Mouse (Mus musculus) neural tube, embryonic 13.5 days (tissue): Measurements from ENCODE around the gene Hoxd10. TPM values are rescaled to one million over a fixed set of nuclear protein-coding genes. Genes with fewer than 3 reads are reported as not detected.
A peak's percentile ranks its signal among the peaks of the same experiment; 100 is the strongest.

Source experiments
- ATAC-seq: fragments of 200-750 bp; cut with Nextera tagmentation; 2 replicates; pipeline ENCODE4 v1.8.0; 2017; ENCODE audit warnings: low read depth, mild to moderate bottlenecking, moderate TSS enrichment, moderate library complexity
- H3K27ac ChIP-seq: fragments of 300-500 bp; sonication (generic); replicated peaks from 2 replicates; pipeline ENCODE4 v1.5.1; 2015; ENCODE audit warnings: moderate library complexity, mild to moderate bottlenecking, inconsistent platforms
- H3K27me3 ChIP-seq: fragments of 300-500 bp; sonication (generic); 2 replicates; pipeline ENCODE4 v1.6.1; 2015; ENCODE audit warnings: mild to moderate bottlenecking, inconsistent platforms
- H3K36me3 ChIP-seq: fragments of 300-500 bp; sonication (generic); 2 replicates; pipeline ENCODE4 v1.6.1; 2015; ENCODE audit warnings: mild to moderate bottlenecking, inconsistent platforms
- H3K4me1 ChIP-seq: fragments of 300-500 bp; sonication (generic); replicated peaks from 2 replicates; pipeline ENCODE4 v1.6.1; 2015; ENCODE audit warnings: inconsistent platforms
- H3K4me2 ChIP-seq: fragments of 300-500 bp; sonication (generic); 2 replicates; pipeline ENCODE4 v1.6.1; 2015; ENCODE audit warnings: inconsistent platforms, mild to moderate bottlenecking, moderate library complexity
- H3K4me3 ChIP-seq: fragments of 300-500 bp; sonication (generic); 2 replicates; pipeline ENCODE4 v1.5.1; 2015; ENCODE audit warnings: mild to moderate bottlenecking, inconsistent platforms
- H3K9ac ChIP-seq: fragments of 300-500 bp; sonication (generic); 2 replicates; pipeline ENCODE4 v1.6.1; 2015; ENCODE audit warnings: moderate library complexity, mild to moderate bottlenecking, inconsistent platforms
- H3K9me3 ChIP-seq: fragments of 300-500 bp; sonication (generic); 2 replicates; pipeline ENCODE4 v1.6.1; 2016; ENCODE audit warnings: inconsistent platforms
- WGBS: fragments of 180-500 bp; shearing (Covaris S2); methylation state at CpG from one replicate; pipeline ENCODE4 v1.1.7; 2015; 5-methylcytosine and 5-hydroxymethylcytosine counted together
- polyA plus RNA-seq: library from polyadenylated mRNA; unstranded; fragments of >200 nt; fragmentation: Nextera tagmentation; extraction: Ambion mirVana; gene quantifications from 2 replicates; pipeline ENCODE4 v1.2.1, GENCODE M21; 2015

Hoxd10 gene
- polyA plus RNA-seq, 1 experiment from 2014 or later, result 132 TPM

DNA sequence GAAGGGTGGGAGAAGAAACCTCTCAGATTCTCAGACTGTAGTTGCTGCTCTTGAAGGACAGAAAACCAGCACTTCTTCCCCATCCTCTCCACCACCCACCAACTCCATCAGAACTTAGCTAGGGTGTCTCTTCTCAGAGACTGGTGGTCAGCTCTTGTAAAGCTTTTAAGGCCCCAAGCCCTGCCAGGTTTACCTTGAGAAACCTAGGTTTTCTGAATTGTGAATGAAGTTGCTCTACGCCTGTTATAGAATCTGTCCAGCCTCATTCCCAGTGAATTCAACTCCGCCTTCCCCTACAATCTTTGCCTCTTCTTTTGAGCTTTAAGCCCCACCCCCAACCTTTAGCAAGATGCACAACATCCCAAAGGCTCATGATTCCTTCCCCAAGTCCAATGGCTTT is 14.6 kb upstream of the Hoxd10 start:
- Histone ChIP-seq H3K36me3 (no peaks in the 10 kb centered on the region), H3K9ac (no peak overlapping the region), H3K27me3 (peaks cover 100% of the 10 kb centered on the region), H3K4me3 (no peak overlapping the region), H3K9me3 (no peaks in the 10 kb centered on the region), H3K27ac (no peak overlapping the region), H3K4me2 (no peak overlapping the region; the same call in 1 of the 2 replicates), H3K4me1 (peaks cover 12% of the 10 kb centered on the region)
- ATAC-seq, result no peak
- WGBS, result 13% methylated on average over 2 of the region's 2 CpGs

DNA sequence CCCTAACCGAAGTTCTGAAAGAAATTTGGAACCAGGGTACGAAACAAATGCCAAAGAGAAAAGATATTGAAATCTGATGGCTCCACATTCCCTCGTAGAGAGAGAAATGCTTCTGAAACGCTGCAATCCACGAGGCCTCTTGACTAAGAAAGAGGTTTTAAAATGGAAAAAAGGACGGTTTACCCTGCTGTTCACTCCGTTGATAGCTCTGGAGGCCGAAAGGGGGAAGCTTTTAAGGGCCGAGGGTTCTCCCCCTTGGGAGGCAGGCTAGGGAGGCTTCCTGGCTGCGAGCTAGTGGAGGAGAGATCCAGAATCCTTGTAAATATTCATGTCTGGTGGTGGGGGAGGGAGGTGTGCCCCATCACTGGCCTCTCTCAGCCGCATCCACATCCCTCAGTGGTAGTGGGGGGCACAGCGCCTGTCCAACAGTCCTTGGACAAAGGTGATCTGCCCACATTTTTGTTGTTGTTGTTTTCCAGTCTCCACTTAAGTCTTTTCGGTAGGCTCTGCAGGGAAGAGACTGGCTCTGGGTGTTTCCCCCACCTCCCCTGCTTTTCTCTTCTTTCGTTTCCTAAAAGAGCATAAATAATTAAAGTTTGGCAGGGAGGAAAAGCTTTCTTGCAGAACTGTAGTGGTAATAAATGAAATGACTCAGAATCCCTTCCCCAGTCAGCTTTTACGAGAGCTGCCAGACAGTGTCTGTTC is 12.7 kb upstream of the Hoxd10 start, which contains the start of gene Hoxd11:
TSS of gene Hoxd11 (plus strand) at position 667 of the 705 bp plus-strand sequence.
- H3K36me3 ChIP-seq, result no peaks in the 10 kb centered on the region
- peaks cover 15% of the 10 kb centered on the region for H3K4me1 ChIP-seq
- peaks cover 99% of the 10 kb centered on the region for H3K27me3 ChIP-seq
- WGBS, result 2% methylated on average over 15 of the region's 15 CpGs
- peak within 1 kb of the TSS; percentile 82 for H3K27ac ChIP-seq
- peak within 1 kb of the TSS; percentile 42 for H3K4me3 ChIP-seq
- H3K9ac ChIP-seq, result peak within 1 kb of the TSS; percentile 75
- peak within 1 kb of the TSS; percentile 44 for H3K4me2 ChIP-seq
- no peaks in the 10 kb centered on the region for H3K9me3 ChIP-seq
- no peak for ATAC-seq

DNA sequence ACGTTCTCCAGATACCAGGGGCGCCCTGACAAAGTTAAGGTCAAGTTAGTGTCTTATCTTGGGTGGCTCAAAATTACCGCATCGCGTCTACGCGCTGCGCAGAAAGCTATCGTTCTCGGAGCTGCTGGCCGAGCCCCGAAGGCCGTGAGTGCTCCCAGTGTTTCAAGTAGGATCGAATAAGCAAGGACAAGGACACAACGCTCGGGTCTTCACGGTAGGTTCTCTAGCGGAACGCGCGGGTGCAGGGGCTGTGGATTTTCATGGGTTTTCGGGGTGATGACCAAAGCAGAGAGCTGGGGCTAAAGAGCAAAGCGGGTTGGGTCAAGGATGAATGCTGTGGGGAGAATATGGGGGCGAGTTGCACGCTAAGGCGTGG is 12.1 kb upstream of the Hoxd10 start:
- H3K27me3 ChIP-seq, result peaks cover 99% of the 10 kb centered on the region
- peak overlapping the region; percentile 44 for H3K4me2 ChIP-seq
- peak overlapping the region; percentile 82 for H3K27ac ChIP-seq
- no peak for ATAC-seq
- no peaks in the 10 kb centered on the region for H3K36me3 ChIP-seq
- H3K9ac ChIP-seq, result peak overlapping the region; percentile 75
- peaks cover 15% of the 10 kb centered on the region for H3K4me1 ChIP-seq
- H3K4me3 ChIP-seq, result peak overlapping the region; percentile 42
- H3K9me3 ChIP-seq, result no peaks in the 10 kb centered on the region
- under 1% methylated on average over 26 of the region's 26 CpGs for WGBS

DNA sequence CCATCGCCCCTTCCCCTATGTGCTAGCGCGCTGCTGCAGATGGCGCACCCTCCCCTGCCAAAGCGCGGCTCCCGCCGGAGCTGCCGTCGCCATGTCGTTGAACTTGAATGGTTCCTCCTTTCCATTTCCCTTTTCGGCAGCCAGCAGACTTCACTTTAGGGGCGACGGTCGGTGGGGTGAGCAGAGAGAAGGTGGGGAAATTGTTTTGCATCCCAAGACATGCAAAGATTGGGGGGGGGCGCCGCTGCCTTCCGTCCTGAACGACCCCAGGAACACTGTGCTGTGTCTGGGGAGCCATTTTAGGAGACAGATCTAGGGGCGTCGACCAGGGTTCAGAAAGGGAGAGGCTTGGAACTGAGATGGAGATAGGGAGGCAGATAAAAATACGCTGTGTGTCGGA is 11.7 kb upstream of the Hoxd10 start:
- Histone ChIP-seq H3K9me3 (no peaks in the 10 kb centered on the region), H3K9ac (peak overlapping the region; percentile 75), H3K27me3 (peaks cover 99% of the 10 kb centered on the region), H3K4me3 (peak overlapping the region; percentile 42), H3K36me3 (no peaks in the 10 kb centered on the region), H3K27ac (peak overlapping the region; percentile 82), H3K4me2 (peak overlapping the region; percentile 44), H3K4me1 (peaks cover 15% of the 10 kb centered on the region)
- under 1% methylated on average over 23 of the region's 23 CpGs for WGBS
- no peak for ATAC-seq

DNA sequence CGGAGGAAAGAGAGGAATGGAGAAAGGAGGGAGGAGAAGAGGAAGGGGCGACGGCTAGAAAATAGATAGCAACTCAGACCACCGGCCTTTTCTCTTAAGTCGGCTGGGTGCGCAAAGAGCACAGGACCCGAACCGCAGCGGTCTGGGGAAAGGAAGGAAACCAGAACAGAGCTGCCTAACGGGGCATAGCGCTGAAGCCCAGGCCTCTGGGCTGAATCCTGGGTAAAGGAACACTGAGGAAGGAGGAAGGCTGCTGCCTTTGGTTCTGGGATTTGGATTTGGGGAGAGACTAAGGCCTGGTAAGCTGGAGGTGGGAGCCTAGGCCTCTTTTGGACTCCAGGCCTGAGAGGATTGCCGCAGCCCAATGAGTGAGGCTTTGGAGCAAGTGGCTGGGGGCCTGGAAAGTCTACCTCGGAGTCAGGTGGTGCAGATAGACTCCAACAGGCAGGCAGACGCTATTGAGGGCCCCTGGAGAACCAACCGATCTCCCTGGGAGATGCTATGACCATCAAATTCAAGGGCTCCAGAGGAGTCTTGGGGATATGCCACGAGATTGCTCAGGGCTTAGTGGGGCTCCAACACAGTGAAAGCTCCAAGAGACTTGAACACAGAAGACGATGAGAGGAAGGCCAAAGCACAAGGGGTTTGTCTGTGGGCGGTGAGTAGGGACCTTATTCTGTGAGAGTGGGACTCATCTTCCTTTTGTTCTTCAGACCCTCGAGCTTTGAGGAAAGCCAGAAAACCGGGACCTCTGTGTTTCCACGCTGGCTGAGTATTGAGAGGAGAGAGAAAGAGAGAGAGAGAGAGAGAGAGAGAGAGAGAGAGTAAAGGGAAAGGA is 10.9 kb upstream of the Hoxd10 start:
- no peaks in the 10 kb centered on the region for H3K9me3 ChIP-seq
- peak overlapping the region; percentile 44 for H3K4me2 ChIP-seq
- WGBS, result under 1% methylated on average over 21 of the region's 21 CpGs
- H3K9ac ChIP-seq, result peak overlapping the region; percentile 75
- H3K27me3 ChIP-seq, result peaks cover 99% of the 10 kb centered on the region
- ATAC-seq, result no peak
- no peaks in the 10 kb centered on the region for H3K36me3 ChIP-seq
- H3K27ac ChIP-seq, result peak overlapping the region; percentile 82
- peaks cover 12% of the 10 kb centered on the region for H3K4me1 ChIP-seq
- H3K4me3 ChIP-seq, result peak overlapping the region; percentile 42

DNA sequence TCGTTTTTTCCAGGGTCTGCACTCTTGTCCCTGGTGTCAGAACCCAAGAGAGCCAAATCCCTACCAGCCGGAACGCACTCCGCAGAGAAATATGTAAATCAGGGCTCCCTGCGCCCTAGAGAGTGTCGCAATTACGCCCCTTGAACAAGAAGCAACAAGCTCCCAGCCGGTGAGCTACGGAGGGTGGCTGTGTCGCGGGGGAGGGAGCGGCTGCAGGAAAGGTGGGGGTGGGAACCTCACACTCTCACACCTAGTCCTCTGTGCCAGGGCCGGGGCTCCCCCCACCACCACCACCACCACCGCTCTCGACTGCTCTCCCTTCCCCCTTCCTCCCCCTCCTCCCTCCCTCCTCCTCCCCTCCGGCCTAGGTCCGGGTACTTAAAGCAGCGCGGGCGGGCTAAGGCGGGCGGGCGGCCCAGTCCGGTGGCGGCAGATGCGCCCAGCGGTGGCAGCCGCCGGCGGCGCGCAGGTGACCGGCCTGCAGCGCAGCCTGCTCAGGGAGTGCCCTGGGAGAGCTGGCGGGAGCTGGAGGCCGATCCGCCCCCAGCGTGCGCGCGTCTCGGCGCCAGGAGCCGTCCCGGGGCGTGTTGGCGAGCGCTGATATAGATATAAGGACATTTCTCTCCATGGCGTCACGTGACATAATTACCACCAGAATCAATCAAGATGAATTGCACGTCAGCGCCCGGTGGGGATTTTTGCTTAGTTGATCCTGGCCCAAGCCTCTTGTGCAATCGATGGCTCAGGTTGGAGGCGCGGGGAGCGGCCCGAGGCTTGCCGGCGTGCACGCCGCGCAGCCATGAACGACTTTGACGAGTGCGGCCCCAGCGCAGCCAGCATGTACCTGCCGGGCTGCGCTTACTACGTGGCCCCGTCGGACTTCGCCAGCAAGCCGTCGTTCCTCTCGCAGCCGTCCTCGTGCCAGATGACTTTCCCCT is 9.9 kb upstream of the Hoxd10 start:
- Histone ChIP-seq H3K9me3 (no peaks in the 10 kb centered on the region), H3K36me3 (no peaks in the 10 kb centered on the region), H3K9ac (peak overlapping the region; percentile 75), H3K4me1 (peaks cover 12% of the 10 kb centered on the region), H3K27me3 (peaks cover 96% of the 10 kb centered on the region), H3K27ac (peak overlapping the region; percentile 82), H3K4me2 (peak overlapping the region; percentile 44), H3K4me3 (peak overlapping the region; percentile 42)
- ATAC-seq, result peak; percentile 47
- WGBS, result under 1% methylated on average over 78 of the region's 78 CpGs

DNA sequence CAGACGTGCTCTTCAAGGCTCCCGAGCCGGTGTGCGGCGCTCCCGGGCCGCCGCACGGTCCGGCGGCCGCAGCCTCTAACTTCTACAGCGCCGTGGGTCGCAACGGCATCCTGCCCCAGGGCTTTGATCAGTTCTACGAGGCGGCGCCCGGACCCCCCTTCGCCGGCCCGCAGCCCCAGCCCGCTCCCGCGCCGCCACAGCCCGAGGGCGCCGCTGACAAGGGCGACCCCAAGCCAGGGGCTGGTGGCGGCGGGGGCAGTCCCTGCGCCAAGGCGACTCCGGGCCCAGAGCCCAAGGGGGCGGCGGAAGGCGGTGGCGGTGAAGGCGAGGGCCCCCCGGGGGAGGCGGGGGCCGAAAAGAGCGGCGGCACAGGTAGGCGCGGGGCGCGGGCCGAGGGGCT is 8.9 kb upstream of the Hoxd10 start:
- Histone ChIP-seq H3K9me3 (no peaks in the 10 kb centered on the region), H3K27ac (peak overlapping the region; percentile 82), H3K36me3 (no peaks in the 10 kb centered on the region), H3K4me1 (peaks cover 12% of the 10 kb centered on the region), H3K9ac (peak overlapping the region; percentile 75), H3K4me3 (peak overlapping the region; percentile 42), H3K4me2 (peak overlapping the region; percentile 44), H3K27me3 (peaks cover 96% of the 10 kb centered on the region)
- under 1% methylated on average over 37 of the region's 51 CpGs for WGBS
- no peak for ATAC-seq

DNA sequence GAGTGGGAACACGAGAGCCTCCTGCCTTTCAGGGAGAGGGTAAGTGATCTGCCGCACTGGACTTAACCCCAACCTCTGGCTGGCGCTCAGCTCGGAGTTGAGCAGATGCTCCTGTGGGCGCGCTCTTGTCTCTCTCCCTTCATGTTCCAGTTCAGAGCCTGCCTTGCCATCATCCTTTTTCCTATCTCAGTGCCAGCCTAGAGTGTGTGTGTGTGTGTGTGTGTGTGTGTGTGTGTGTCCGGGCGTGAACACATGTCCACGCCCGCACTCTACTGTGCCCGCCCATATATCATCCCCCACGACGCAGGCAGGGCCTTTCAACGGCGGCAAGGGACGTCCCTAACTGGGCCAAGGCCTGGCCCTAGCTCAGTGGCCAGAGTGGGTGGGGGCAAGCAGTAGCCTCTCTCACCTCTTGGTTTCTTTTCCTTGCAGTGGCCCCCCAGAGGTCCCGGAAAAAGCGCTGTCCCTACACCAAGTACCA is 8.2 kb upstream of the Hoxd10 start:
- H3K4me3 ChIP-seq, result peak overlapping the region; percentile 42
- under 1% methylated on average over 18 of the region's 18 CpGs for WGBS
- H3K27me3 ChIP-seq, result peaks cover 96% of the 10 kb centered on the region
- H3K4me2 ChIP-seq, result peak overlapping the region; percentile 44
- H3K9ac ChIP-seq, result peak overlapping the region; percentile 75
- no peaks in the 10 kb centered on the region for H3K9me3 ChIP-seq
- peak overlapping the region; percentile 59; the same call in 1 of the 2 replicates for H3K27ac ChIP-seq
- peaks cover 12% of the 10 kb centered on the region for H3K4me1 ChIP-seq
- ATAC-seq, result no peak
- no peaks in the 10 kb centered on the region for H3K36me3 ChIP-seq

DNA sequence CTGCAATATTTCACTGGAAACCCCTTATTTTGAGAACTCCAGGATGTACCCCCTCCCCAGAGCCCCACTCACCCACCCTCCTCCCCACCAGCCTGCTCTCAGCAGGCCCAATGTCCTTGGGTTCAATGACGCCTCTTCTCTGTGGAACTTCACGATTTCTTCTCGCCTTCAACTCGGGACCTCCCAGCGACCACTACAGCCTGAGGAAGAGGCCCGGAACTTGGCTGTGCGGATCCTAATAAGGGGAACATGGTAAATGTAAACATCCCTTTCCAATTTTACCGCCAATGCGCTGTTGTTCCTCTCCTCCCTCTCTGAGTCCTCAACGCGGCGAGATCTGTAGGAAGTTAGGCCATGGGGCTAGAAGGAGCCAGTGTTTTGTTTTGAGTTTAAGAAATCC is 7.6 kb upstream of the Hoxd10 start:
- WGBS, result 3% methylated on average over 12 of the region's 12 CpGs
- peak overlapping the region; percentile 75 for H3K9ac ChIP-seq
- H3K27me3 ChIP-seq, result peaks cover 96% of the 10 kb centered on the region
- H3K4me3 ChIP-seq, result peak overlapping the region; percentile 42
- peak overlapping the region; percentile 44 for H3K4me2 ChIP-seq
- no peaks in the 10 kb centered on the region for H3K9me3 ChIP-seq
- ATAC-seq, result no peak
- no peaks in the 10 kb centered on the region for H3K36me3 ChIP-seq
- peaks cover 12% of the 10 kb centered on the region for H3K4me1 ChIP-seq
- H3K27ac ChIP-seq, result 0 out of 2 replicates have a peak overlapping the region, but pooled peaks have one; percentile 59

DNA sequence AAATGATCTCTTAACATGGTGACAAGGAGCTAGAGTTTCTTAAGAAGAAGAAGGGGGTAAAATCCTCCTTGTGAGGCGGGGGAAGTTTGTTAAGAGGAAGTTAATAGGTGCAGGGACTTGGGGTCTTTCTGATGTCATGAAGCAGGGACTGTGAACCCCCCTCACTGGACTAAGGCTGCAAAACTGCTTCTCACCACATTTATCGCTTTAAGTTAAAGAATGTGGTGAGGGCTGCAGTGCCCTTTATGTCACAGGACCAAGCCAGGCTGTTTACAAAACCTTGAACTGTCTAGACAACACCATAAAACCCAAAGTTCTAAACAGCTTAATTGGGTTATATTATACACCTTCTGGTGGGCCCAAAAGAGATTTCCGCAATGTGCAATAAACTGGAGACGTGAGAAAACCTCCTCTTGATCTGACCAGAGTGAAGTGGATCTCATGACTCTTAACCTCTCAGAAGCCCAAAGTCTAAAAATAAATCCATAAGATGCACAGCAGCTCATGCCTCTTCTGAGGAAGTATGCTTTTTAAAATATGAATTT is 6.6 kb upstream of the Hoxd10 start:
- ATAC-seq, result no peak
- WGBS, result 7% methylated on average over 4 of the region's 4 CpGs

More for the DNA sequence above, 6.6 kb upstream of the Hoxd10 start:
- Histone ChIP-seq H3K9me3 (no peaks in the 10 kb centered on the region), H3K9ac (no peak overlapping the region; the same call in 1 of the 2 replicates), H3K4me1 (peaks cover 16% of the 10 kb centered on the region), H3K27me3 (peaks cover 96% of the 10 kb centered on the region), H3K4me2 (peak overlapping the region; percentile 44), H3K27ac (no peak overlapping the region), H3K4me3 (peak overlapping the region; percentile 42), H3K36me3 (no peaks in the 10 kb centered on the region)
